Mouse (Mus musculus): ENCODE data around the gene Gm49333.

DNA sequence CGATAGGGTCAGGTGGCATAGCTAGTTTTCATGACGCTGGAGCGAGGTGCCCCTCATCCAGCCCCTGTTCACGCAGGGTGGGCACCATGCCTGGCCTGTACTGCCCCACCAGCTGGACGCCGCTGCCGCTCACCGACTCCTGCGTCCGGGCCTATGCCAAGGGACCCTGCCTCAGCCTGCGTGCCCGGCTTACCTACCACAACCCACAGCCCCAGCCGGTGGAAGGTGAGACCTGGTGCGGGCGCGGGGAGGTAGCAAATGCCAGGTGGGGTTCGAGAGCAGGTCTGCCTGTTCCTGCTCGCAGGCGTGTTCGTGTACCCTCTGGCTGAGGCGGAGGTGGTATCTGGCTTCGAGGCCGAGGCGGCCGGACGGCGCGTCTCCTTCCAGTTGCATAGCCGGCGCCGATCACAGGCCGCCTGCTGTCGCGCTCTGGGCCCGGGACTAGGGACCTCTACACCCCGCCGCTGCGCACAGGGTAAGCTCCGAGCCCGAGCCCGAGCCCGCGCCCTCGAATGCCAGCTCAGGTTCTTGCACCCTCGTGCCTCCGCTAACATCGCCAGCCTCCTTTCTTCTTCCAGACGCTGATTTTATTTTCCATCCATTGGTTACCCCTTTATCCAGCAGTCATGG, 20.2 kb upstream of the Gm49333 start:
- TF ChIP-seq POLR2A (IDR thresholded peaks at IDR 0.05; ENCODE audit: extremely low read depth, insufficient read depth, low read length): no peak
- no peak for TF ChIP-seq CTCF (IDR thresholded peaks at IDR 0.05; ENCODE audit: low read depth, low read length)
